Mouse (Mus musculus): Measurements from ENCODE around the gene Cep104. TPM values are rescaled to one million over a fixed set of nuclear protein-coding genes. Genes with fewer than 3 reads are reported as not detected.

Gene Cep104
- 10 to 100 TPM; 18.0 to 19.0 TPM for total RNA-seq (2021)
- long read RNA-seq, experiment 1, full-length matches to known transcripts, result 3 of 15 reads
- long read RNA-seq, experiment 1, partial matches to known transcripts, result 3 of 15 reads
- long read RNA-seq, experiment 1, other reads (novel, unspliced or antisense), result 9 of 15 reads
- long read RNA-seq, experiment 2, full-length matches to known transcripts, result 10 of 14 reads
- long read RNA-seq, experiment 2, partial matches to known transcripts, result 0 of 14 reads
- long read RNA-seq, experiment 2, other reads (novel, unspliced or antisense), result 4 of 14 reads

- DNase-seq, result peak; percentile 97
Observed at GRCm38 (mm10) chr4:153974431-153975291, at the start of gene Cep104, which contains the start of gene Dffb. TSS of gene Cep104 (plus strand) at chr4:153975194. TSS of gene Dffb (minus strand) at chr4:153975126.

GRCm38 (mm10) chr4:153928772-153929299, 46.2 kb upstream of the Cep104 start:
- DNase-seq, result no peak

DNA sequence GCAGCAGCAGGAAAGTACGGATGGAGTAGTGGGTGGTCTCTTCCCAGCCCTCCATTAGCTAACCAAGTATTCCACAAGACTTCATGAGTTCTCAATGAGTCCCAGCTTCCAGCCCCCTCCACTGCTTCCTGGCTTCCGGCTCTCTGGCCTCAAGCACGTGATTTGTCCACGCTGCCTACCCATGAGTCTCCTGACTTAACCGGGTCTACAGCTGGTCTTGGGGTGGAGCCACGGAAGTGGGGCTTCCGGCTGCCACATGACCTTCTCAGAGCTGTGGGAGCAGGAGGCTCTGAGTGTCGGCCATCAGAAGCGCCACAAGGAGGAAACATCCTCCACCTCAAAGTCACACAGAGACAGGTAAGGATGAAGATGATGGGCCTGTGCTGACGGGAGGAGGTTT, 45.6 kb upstream of the Cep104 start:
- no peak for DNase-seq

DNA sequence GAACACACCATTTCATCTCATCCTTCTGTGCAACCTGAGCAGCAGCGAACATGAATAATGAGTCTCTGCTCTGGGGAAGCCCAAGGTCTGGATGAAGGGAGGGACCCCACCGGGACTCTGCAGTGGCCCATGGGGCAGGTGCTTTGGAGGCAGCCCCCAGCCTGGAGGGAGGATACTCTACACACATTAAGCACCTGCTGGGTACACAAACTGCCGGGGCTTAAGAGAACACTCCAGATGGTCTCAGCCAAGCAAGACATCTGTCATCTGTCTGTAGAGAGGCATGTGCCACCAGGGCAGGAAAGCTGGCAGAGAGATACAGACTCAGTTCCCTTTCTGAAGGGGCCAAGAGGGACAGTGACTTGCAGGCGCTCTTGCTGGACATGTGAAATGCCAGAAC, 45.1 kb upstream of the Cep104 start:
- no peak for DNase-seq

GRCm38 (mm10) chr4:153943243-153943642, 31.8 kb upstream of the Cep104 start:
- DNase-seq, result peak; percentile 56

DNA sequence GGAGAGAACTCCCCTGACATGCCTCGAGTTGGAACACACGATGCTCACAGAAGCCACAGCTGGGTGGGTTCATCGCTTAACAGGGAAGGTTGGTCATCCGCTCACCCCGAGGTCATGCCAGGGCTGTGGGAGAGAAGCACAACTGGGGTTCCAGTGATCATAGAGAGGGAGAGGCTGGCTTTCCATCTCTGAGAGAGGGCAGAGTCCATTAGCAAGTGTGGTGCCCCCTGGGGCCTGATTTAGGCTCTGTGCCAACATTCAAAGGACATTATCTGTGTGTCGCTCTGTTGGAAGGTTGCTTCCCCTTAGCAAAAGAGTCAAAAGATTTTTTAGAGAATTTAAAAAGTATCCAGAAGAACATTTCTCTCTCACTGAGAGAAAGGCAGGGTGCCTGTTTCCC, 30.7 kb upstream of the Cep104 start:
- no peak for DNase-seq

GRCm38 (mm10) chr4:153945741-153946140, 29.3 kb upstream of the Cep104 start:
- DNase-seq, result no peak

DNA sequence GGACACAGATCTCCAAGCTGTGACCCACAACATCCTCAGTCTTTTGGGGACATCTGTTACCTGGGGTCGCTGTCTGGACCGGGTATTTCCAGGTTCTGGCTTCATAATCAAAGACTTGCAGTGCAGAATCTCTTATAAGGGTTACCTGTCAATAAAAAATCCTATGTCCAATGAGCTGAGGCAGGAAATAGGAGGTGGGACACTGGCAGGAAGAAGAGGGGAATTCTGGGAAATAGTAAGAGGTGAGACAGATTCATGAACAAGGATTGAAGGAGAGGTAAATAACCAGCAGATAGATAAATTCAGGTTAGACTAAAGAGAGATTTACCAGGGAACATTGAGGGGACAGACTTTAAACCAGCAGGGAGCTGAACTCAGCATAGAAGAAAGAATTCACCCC, 24.6 kb upstream of the Cep104 start:
- no peak for DNase-seq

GRCm38 (mm10) chr4:153951150-153951549, 23.8 kb upstream of the Cep104 start:
- DNase-seq, result no peak

- DNase-seq, result no peak
Observed at GRCm38 (mm10) chr4:153951692-153952091, 23.3 kb upstream of the Cep104 start.

GRCm38 (mm10) chr4:153955651-153956050, 19.3 kb upstream of the Cep104 start:
- DNase-seq, result no peak

GRCm38 (mm10) chr4:153956569-153957405, 18.2 kb upstream of the Cep104 start, which contains the start of gene A430005L14Rik:
TSS of gene A430005L14Rik (plus strand) at chr4:153957237.
- DNase-seq, result peak; percentile 97

- no peak for DNase-seq
Observed at GRCm38 (mm10) chr4:153957444-153958250, 17.3 kb upstream of the Cep104 start.

GRCm38 (mm10) chr4:153962631-153963030, 12.4 kb upstream of the Cep104 start:
- DNase-seq, result no peak

- DNase-seq, result no peak
Observed at GRCm38 (mm10) chr4:153966651-153967050, 8.3 kb upstream of the Cep104 start.

- no peak for DNase-seq
Observed at GRCm38 (mm10) chr4:153967556-153967955, 7.4 kb upstream of the Cep104 start.

GRCm38 (mm10) chr4:153968063-153968462, 6.9 kb upstream of the Cep104 start:
- no peak for DNase-seq

GRCm38 (mm10) chr4:153975292-153975662, 283 bp downstream of the Cep104 start:
- DNase-seq, result no peak

- no peak for DNase-seq
Observed at GRCm38 (mm10) chr4:153975768-153976167, 774 bp downstream of the Cep104 start.

DNA sequence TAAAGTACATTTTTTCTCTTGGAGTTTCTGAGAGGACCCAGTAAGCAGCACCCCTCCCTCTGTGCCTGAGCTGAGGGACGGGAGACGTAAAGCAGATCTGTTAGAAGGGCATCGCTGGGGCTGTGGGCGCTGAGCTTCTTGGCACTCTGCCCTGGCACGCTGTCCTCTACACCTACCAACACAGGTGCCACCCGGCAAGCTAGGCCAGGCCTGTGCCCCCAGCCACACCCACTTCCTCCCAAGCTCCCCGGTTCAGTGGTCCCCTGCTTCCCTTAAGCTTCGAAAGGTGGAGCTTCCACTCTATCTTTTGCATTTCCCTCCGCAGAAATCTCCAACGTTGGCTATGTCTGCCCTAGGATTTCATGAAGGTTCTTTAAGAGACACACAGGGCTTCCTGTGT, 4.2 kb downstream of the Cep104 start:
- no peak for DNase-seq

DNA sequence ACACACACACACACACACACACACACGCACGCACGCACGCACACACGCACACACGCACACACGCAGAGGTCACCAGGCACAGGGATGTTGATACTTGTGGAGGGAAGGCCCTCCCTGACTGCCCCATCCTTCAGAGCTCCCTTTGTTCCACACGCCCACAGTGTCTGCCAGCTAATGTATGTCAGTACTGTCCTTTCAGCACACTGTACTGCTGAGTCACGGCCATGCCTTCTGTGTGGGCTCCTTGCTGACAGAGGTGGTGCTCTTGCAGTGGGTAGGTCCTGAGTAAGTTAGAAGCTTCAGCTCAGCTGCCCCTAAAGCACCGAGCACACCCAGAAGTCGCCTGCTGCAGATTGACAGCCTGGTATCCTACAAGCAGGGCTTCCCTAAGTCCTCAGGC, 5.5 kb downstream of the Cep104 start:
- no peak for DNase-seq

Measured in adrenal gland, postnatal 10 days (tissue).